Mouse (Mus musculus) lung, embryonic 15.5 days (tissue): Measurements from ENCODE around the gene Tmem216. TPM values are rescaled to one million over a fixed set of nuclear protein-coding genes. Genes with fewer than 3 reads are reported as not detected.
"Not testable (repeated sequence)": the region's sequence is repeated elsewhere in the genome, so short reads cannot be mapped to it uniquely, and the experiment has no call there.

ENCODE experiments used
- ATAC-seq: fragments of 200-750 bp; cut with Nextera tagmentation; 2 replicates; pipeline ENCODE4 v1.8.0; 2017; ENCODE audit warnings: moderate number of reproducible peaks, borderline replicate concordance; ENCODE audit not compliant: low FRiP score, low TSS enrichment; ENCODE audit errors: extremely low read depth
- H3K27ac ChIP-seq: fragments of 300-500 bp; sonication (generic); 2 replicates; pipeline ENCODE4 v1.5.1; 2015; ENCODE audit warnings: moderate library complexity, mild to moderate bottlenecking, inconsistent platforms
- H3K27me3 ChIP-seq: fragments of 300-500 bp; sonication (generic); 2 replicates; pipeline ENCODE4 v1.6.1; 2015; ENCODE audit warnings: inconsistent platforms
- H3K36me3 ChIP-seq: fragments of 300-500 bp; sonication (generic); 2 replicates; pipeline ENCODE4 v1.6.1; 2015; ENCODE audit warnings: inconsistent platforms
- H3K4me1 ChIP-seq: fragments of 300-500 bp; sonication (generic); 2 replicates; pipeline ENCODE4 v1.6.1; 2015; ENCODE audit warnings: inconsistent platforms
- H3K4me2 ChIP-seq: fragments of 300-500 bp; sonication (generic); 2 replicates; pipeline ENCODE4 v1.6.1; 2015; ENCODE audit warnings: inconsistent platforms, mild to moderate bottlenecking, moderate library complexity
- H3K4me3 ChIP-seq: fragments of 300-500 bp; sonication (generic); 2 replicates; pipeline ENCODE4 v1.5.1; 2015; ENCODE audit warnings: mild to moderate bottlenecking, inconsistent platforms
- H3K9ac ChIP-seq: fragments of 300-500 bp; sonication (generic); 2 replicates; pipeline ENCODE4 v1.6.1; 2015; ENCODE audit warnings: inconsistent platforms
- H3K9me3 ChIP-seq: fragments of 300-500 bp; sonication (generic); 2 replicates; pipeline ENCODE4 v1.6.1; 2016; ENCODE audit warnings: inconsistent platforms
- WGBS: fragments of 180-500 bp; shearing (Covaris S2); methylation state at CpG from one replicate; pipeline ENCODE4 v1.1.7; 2015; 5-methylcytosine and 5-hydroxymethylcytosine counted together
- polyA plus RNA-seq: library from polyadenylated mRNA; unstranded; fragments of >200 nt; fragmentation: Nextera tagmentation; extraction: Ambion mirVana; gene quantifications from 2 replicates; pipeline ENCODE4 v1.2.1, GENCODE M21; 2015

The Tmem216 gene
- polyA plus RNA-seq, 1 experiment from 2014 or later = 44.5 TPM

DNA sequence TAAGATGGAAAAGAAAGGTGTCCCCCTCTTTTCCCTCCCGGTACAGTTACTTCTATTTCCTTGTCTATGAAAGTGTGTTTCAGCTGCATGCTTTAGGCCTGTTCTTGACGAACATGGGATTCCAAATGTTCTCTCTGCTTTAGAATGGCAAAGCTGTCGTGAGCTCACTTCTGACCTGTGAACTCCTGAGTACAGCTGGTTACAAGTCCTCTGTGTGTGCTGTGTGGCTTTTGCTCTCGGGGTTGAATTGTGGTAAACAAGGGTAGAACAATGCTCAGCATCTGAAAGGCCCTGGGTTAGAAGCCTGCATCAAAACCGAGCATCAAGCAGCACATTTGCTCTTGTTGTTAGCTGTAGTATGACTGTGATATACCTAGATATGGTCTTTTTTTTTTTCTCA is 6.3 kb upstream of the Tmem216 start:
- Histone ChIP-seq H3K9ac (no peak overlapping the region), H3K27ac (peak overlapping the region; percentile 66; the same call in 1 of the 2 replicates), H3K36me3 (no peaks in the 10 kb centered on the region), H3K9me3 (no peaks in the 10 kb centered on the region), H3K27me3 (no peaks in the 10 kb centered on the region), H3K4me1 (0 out of 2 replicates have a peak, but pooled peaks cover 4% of the 10 kb centered on the region), H3K4me2 (no peak overlapping the region), H3K4me3 (no peak overlapping the region)
- no peak for ATAC-seq
- WGBS = 53% methylated on average over 5 of the region's 5 CpGs

- H3K9me3 ChIP-seq = no peaks in the 10 kb centered on the region
- H3K27ac ChIP-seq = peak overlapping the region; percentile 66
- peak; percentile 81; the same call in 1 of the 2 replicates for ATAC-seq
- H3K4me3 ChIP-seq = no peak overlapping the region
- no peak overlapping the region for H3K4me2 ChIP-seq
- no peaks in the 10 kb centered on the region for H3K27me3 ChIP-seq
- H3K36me3 ChIP-seq = no peaks in the 10 kb centered on the region
- H3K4me1 ChIP-seq = 0 out of 2 replicates have a peak, but pooled peaks cover 4% of the 10 kb centered on the region
- 40% methylated on average over 6 of the region's 6 CpGs for WGBS
- H3K9ac ChIP-seq = no peak overlapping the region
These were observed 5.7 kb upstream of the Tmem216 start for GRCm38 (mm10) chr19:10561558-10562314.

- Histone ChIP-seq H3K27ac (no peak overlapping the region), H3K27me3 (no peaks in the 10 kb centered on the region), H3K4me2 (no peak overlapping the region), H3K36me3 (no peaks in the 10 kb centered on the region), H3K9me3 (no peaks in the 10 kb centered on the region), H3K4me1 (peaks cover 9% of the 10 kb centered on the region; the same call in 1 of the 2 replicates), H3K4me3 (no peak overlapping the region), H3K9ac (no peak overlapping the region)
- no peak for ATAC-seq
- 40% methylated on average over 5 of the region's 5 CpGs for WGBS
These were observed 4.1 kb upstream of the Tmem216 start for GRCm38 (mm10) chr19:10560108-10560507.

DNA sequence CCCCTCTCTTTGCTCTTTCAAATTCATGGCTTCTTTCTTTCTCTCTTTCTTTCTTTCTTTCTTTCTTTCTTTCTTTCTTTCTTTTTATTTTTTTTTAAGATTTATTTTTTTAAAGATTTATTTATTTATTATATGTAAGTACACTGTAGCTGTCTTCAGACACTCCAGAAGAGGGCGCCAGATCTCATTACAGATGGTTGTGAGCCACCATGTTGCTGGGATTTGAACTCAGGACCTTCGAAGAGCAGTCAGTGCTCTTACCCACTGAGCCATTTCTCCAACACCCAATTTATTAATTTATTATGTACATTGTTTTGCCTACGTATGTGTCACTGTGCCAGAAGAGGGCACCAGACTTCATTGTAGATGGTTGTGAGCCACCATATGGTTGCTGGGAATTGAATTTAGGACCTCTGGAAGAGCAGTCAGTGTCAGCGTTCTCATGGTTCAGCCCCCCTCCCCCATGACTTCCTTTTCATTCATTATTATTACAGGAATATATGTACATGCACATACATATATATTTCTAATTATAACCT is 1.9 kb upstream of the Tmem216 start:
- ATAC-seq, H3K4me2 ChIP-seq, H3K36me3 ChIP-seq, H3K9ac ChIP-seq, H3K27ac ChIP-seq, H3K9me3 ChIP-seq, H3K27me3 ChIP-seq, H3K4me3 ChIP-seq: not testable (repeated sequence)
- 71% methylated on average over 4 of the region's 4 CpGs for WGBS
- H3K4me1 ChIP-seq = peaks cover 16% of the 10 kb centered on the region

DNA sequence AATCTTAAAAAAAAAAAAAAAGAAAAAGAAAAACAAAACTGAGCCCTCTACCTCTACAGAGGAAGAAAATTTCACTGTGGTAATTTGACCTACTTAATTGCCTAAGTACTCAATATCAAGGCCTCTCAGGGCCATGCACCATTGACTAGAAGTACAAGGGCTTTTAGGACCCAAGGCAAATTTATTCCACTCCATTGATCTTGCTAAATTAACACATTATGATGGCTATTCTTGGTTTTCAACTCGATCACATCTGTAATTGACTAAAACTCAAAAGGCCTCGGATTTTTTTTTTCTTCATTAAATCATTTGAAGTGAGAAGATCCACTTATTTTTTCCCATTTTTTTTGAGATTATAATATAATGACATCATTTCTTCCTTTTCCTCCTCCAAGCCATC is 1.4 kb upstream of the Tmem216 start:
- H3K4me1 ChIP-seq = peaks cover 16% of the 10 kb centered on the region
- H3K9me3 ChIP-seq = no peaks in the 10 kb centered on the region
- no peak overlapping the region for H3K27ac ChIP-seq
- 78% methylated on average over 2 of the region's 2 CpGs for WGBS
- no peak for ATAC-seq
- 0 out of 2 replicates have a peak, but pooled peaks cover 3% of the 10 kb centered on the region for H3K36me3 ChIP-seq
- no peak overlapping the region for H3K4me2 ChIP-seq
- no peak overlapping the region for H3K4me3 ChIP-seq
- no peaks in the 10 kb centered on the region for H3K27me3 ChIP-seq
- no peak overlapping the region for H3K9ac ChIP-seq

DNA sequence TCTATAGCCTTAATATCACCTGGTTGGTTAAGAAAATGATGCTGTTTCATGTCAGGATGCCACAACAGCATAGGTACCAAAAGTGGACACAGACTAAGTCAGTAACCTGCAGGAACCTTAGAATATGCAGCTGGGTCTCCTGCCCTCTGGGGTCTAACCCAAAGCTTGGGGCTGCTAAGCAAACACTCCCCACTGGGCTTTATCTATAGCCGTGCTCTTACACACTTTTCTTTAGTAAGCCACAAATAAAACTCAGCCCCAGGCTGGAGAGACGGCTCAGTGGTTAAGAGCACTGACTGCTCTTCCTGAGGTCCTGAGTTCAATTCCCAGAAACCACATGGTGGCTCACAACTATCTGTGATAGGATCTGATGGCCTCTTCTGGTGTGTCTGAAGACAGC is 963 bp upstream of the Tmem216 start:
- Histone ChIP-seq H3K9ac (no peak overlapping the region), H3K4me3 (no peak overlapping the region), H3K36me3 (0 out of 2 replicates have a peak, but pooled peaks cover 5% of the 10 kb centered on the region), H3K4me1 (peaks cover 16% of the 10 kb centered on the region), H3K4me2 (no peak overlapping the region), H3K9me3 (no peaks in the 10 kb centered on the region), H3K27me3 (no peaks in the 10 kb centered on the region), H3K27ac (no peak overlapping the region)
- WGBS = 62% methylated on average over 2 of the region's 2 CpGs
- no peak for ATAC-seq

DNA sequence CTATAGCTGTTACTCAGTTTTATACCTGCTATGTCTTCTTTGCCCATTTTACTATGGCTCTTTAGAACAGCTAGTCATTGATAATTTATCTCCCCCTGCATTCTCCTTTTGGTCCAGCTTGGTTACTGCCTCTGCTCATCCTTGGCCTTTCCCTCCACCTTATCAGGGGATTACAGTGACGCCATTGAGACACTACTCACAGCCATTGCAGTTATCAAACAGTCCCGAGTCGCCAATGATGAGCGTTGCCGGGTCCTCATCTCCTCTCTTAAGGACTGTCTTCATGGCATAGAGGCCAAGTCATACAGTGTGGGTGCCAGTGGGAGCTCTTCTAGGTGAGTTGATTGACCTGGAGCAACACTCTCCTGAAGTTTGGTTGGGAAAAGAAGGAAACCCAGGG is 16.6 kb downstream of the Tmem216 start:
- H3K4me1 ChIP-seq = no peaks in the 10 kb centered on the region
- no peak for ATAC-seq
- peaks cover 83% of the 10 kb centered on the region for H3K36me3 ChIP-seq
- H3K27ac ChIP-seq = no peak overlapping the region
- no peak overlapping the region for H3K4me3 ChIP-seq
- H3K9me3 ChIP-seq = no peaks in the 10 kb centered on the region
- 91% methylated on average over 5 of the region's 5 CpGs for WGBS
- no peak overlapping the region for H3K4me2 ChIP-seq
- no peaks in the 10 kb centered on the region for H3K27me3 ChIP-seq
- no peak overlapping the region for H3K9ac ChIP-seq

GRCm38 (mm10) chr19:10530082-10530481 is 26.0 kb downstream of the Tmem216 start:
- no peak overlapping the region for H3K27ac ChIP-seq
- no peaks in the 10 kb centered on the region for H3K9me3 ChIP-seq
- WGBS = 94% methylated on average over 1 of the region's 1 CpGs
- peaks cover 63% of the 10 kb centered on the region for H3K36me3 ChIP-seq
- H3K9ac ChIP-seq = no peak overlapping the region
- H3K4me2 ChIP-seq = no peak overlapping the region
- H3K27me3 ChIP-seq = no peaks in the 10 kb centered on the region
- no peak overlapping the region for H3K4me3 ChIP-seq
- H3K4me1 ChIP-seq = peaks cover 20% of the 10 kb centered on the region
- ATAC-seq = no peak

- Histone ChIP-seq H3K9ac (peak within 1 kb of the TSS; percentile 99), H3K4me2 (peak within 1 kb of the TSS; percentile 73), H3K36me3 (peaks cover 28% of the 10 kb centered on the region), H3K4me3 (peak within 1 kb of the TSS; percentile 93), H3K9me3 (no peaks in the 10 kb centered on the region), H3K4me1 (peaks cover 27% of the 10 kb centered on the region), H3K27me3 (no peaks in the 10 kb centered on the region), H3K27ac (peak within 1 kb of the TSS; percentile 98)
- ATAC-seq = no peak
- under 1% methylated on average over 11 of the region's 11 CpGs for WGBS
These were observed 30.1 kb downstream of the Tmem216 start, which contains the start of gene Sdhaf2 for GRCm38 (mm10) chr19:10525910-10526309. Gene Sdhaf2 (minus strand): TSS chr19:10526142.

GRCm38 (mm10) chr19:10525106-10525901 is 30.7 kb downstream of the Tmem216 start, which contains the start of gene Cpsf7:
Gene Cpsf7 (plus strand): TSS chr19:10525266.
- H3K4me1 ChIP-seq = peaks cover 27% of the 10 kb centered on the region
- peak; percentile 96 for ATAC-seq
- H3K9me3 ChIP-seq = no peaks in the 10 kb centered on the region
- under 1% methylated on average over 65 of the region's 93 CpGs for WGBS
- peak within 1 kb of the TSS; percentile 93 for H3K4me3 ChIP-seq
- peak within 1 kb of the TSS; percentile 99 for H3K9ac ChIP-seq
- peak within 1 kb of the TSS; percentile 73 for H3K4me2 ChIP-seq
- H3K27me3 ChIP-seq = no peaks in the 10 kb centered on the region
- H3K36me3 ChIP-seq = peaks cover 23% of the 10 kb centered on the region
- peak within 1 kb of the TSS; percentile 98 for H3K27ac ChIP-seq

DNA sequence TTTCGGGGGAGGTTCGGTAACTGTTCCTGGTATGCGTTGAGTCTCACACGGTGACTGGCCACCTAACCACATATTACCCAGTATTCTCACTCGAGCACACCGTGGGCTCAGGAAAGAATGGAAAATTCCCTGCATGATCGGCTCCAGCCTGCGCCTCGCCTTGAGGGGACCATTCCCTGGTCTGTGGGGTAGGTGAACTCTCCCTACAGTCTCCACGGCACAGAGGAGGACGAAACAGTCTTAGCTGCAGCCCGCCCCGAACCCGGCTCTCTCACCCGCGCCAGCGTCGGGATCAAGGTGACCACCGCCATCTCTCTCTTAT is 31.3 kb downstream of the Tmem216 start:
- peaks cover 17% of the 10 kb centered on the region for H3K36me3 ChIP-seq
- WGBS = under 1% methylated on average over 19 of the region's 19 CpGs
- H3K4me3 ChIP-seq = peak overlapping the region; percentile 93
- no peak for ATAC-seq
- no peaks in the 10 kb centered on the region for H3K9me3 ChIP-seq
- no peaks in the 10 kb centered on the region for H3K27me3 ChIP-seq
- H3K4me2 ChIP-seq = peak overlapping the region; percentile 73
- peak overlapping the region; percentile 98 for H3K27ac ChIP-seq
- H3K4me1 ChIP-seq = peaks cover 27% of the 10 kb centered on the region
- peak overlapping the region; percentile 99 for H3K9ac ChIP-seq
